24 mouse cellular contexts compared by ENCODE assay signal in the genomic region with DNA sequence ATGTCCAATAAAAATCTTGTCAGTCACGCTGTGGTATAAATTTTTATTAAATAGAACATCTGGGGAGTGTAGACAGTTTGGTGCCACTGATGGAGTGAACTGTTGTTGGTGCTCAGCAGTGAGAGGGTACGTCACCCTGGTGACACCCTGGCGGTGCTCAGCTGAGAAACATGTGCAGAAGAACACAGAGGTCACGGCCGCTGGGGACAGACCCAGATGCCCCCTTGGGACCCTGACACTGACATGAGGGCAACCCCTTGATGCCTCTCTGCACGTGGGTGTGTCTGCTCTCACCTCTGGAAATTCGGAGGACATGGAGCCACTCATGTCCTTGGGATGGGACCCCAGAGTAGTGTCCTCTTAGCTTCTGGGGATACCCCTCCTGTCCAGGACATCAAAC. TPM values are rescaled to one million over a fixed set of nuclear protein-coding genes. Genes with fewer than 3 reads are reported as not detected.
"Had no signal": no experiment of that assay in that cellular context is flagged by ENCODE, and none has a peak within 500 bp of the region (broad histone marks: within the 10 kb centered on the region; RNA-seq: fewer than 3 reads in every experiment).

No protein-coding gene starts in this region.

- H3K4me3 ChIP-seq: liver, embryonic 13.5 days; liver, embryonic 15.5 days; lung, embryonic 15.5 days; megakaryocyte, embryonic 14.5 days; midbrain, embryonic 13.5 days; midbrain, embryonic 15.5 days; neural tube, embryonic 13.5 days; neural tube, embryonic 15.5 days; stomach, embryonic 15.5 days had no signal

- H3K9ac ChIP-seq: liver, embryonic 13.5 days; liver, embryonic 15.5 days; liver, postnatal 0 days; lung, embryonic 15.5 days; midbrain, embryonic 13.5 days; midbrain, embryonic 15.5 days; neural tube, embryonic 13.5 days; neural tube, embryonic 15.5 days; stomach, embryonic 15.5 days had no signal

- H3K4me2 ChIP-seq: liver, embryonic 13.5 days; liver, embryonic 15.5 days; lung, embryonic 15.5 days; midbrain, embryonic 11.5 days; midbrain, embryonic 13.5 days; midbrain, embryonic 15.5 days; neural tube, embryonic 13.5 days; neural tube, embryonic 15.5 days; stomach, embryonic 15.5 days had no signal

- H3K36me3 ChIP-seq: liver, embryonic 13.5 days; liver, embryonic 15.5 days; lung, embryonic 15.5 days; midbrain, embryonic 15.5 days had no signal

- H3K9me3 ChIP-seq: liver, embryonic 13.5 days; liver, embryonic 15.5 days; lung, embryonic 15.5 days; megakaryocyte, embryonic 14.5 days; midbrain, embryonic 13.5 days; midbrain, embryonic 15.5 days; neural tube, embryonic 13.5 days; neural tube, embryonic 15.5 days; stomach, embryonic 15.5 days had no signal

- H3K27me3 ChIP-seq: liver, embryonic 13.5 days; liver, embryonic 15.5 days; lung, embryonic 15.5 days; midbrain, embryonic 13.5 days; midbrain, embryonic 15.5 days; neural tube, embryonic 13.5 days; neural tube, embryonic 15.5 days; stomach, embryonic 15.5 days had no signal

- H3K27ac ChIP-seq: liver, embryonic 13.5 days; liver, embryonic 15.5 days; lung, embryonic 15.5 days; macrophage; midbrain, embryonic 13.5 days; midbrain, embryonic 15.5 days; neural tube, embryonic 13.5 days; neural tube, embryonic 15.5 days; stomach, embryonic 15.5 days; stomach, postnatal 0 days had no signal

- DNase-seq: liver, embryonic 13.5 days; liver, postnatal 0 days; lung, adult 2 months; lung, postnatal 14 days; lung, postnatal 36 days; retina, postnatal 1 day; right cerebral cortex, adult 18-20 months; right cerebral cortex, postnatal 14 days; thymus, adult 2 months; thymus, postnatal 25 days; thymus, postnatal 4 days had no signal

- ATAC-seq: liver, postnatal 0 days; lung, postnatal 0 days; midbrain, embryonic 13.5 days; midbrain, embryonic 15.5 days had no signal

RNA-seq across cellular contexts. Expression of gene Bhlha15, which starts 4.3 kb away (rescaled TPM):
- total RNA-seq: midbrain, postnatal 0 days had no signal
- polyA plus RNA-seq: macrophage; midbrain, embryonic 11.5 days had no signal
